Mouse (Mus musculus) limb, embryonic 13.5 days (tissue): ENCODE results near the gene B830017H08Rik. TPM values are rescaled to one million over a fixed set of nuclear protein-coding genes. Genes with fewer than 3 reads are reported as not detected.

Source experiments
- ATAC-seq: fragments of 200-750 bp; cut with Nextera tagmentation; 2 replicates; pipeline ENCODE4 v1.8.0; 2017; ENCODE audit warnings: low read depth, moderate number of reproducible peaks, moderate TSS enrichment; ENCODE audit not compliant: low FRiP score
- H3K27ac ChIP-seq: fragments of 300-500 bp; sonication (generic); 2 replicates; pipeline ENCODE4 v1.5.1; 2015; ENCODE audit warnings: inconsistent platforms, mild to moderate bottlenecking, moderate library complexity
- H3K27me3 ChIP-seq: fragments of 300-500 bp; sonication (generic); 2 replicates; pipeline ENCODE4 v1.6.1; 2015; ENCODE audit warnings: mild to moderate bottlenecking, inconsistent platforms
- H3K36me3 ChIP-seq: fragments of 300-500 bp; sonication (generic); 2 replicates; pipeline ENCODE4 v1.6.1; 2015; ENCODE audit warnings: inconsistent platforms, mild to moderate bottlenecking, moderate library complexity
- H3K4me1 ChIP-seq: fragments of 300-500 bp; sonication (generic); 2 replicates; pipeline ENCODE4 v1.6.1; 2015; ENCODE audit warnings: inconsistent platforms
- H3K4me2 ChIP-seq: fragments of 300-500 bp; sonication (generic); replicated peaks from 2 replicates; pipeline ENCODE4 v1.6.1; 2015; ENCODE audit warnings: inconsistent platforms, mild to moderate bottlenecking, moderate library complexity
- H3K4me3 ChIP-seq: fragments of 300-500 bp; sonication (generic); 2 replicates; pipeline ENCODE4 v1.5.1; 2015; ENCODE audit warnings: moderate library complexity, mild to moderate bottlenecking, inconsistent platforms
- H3K9ac ChIP-seq: fragments of 300-500 bp; sonication (generic); 2 replicates; pipeline ENCODE4 v1.6.1; 2015; ENCODE audit warnings: mild to moderate bottlenecking, inconsistent platforms
- H3K9me3 ChIP-seq: fragments of 300-500 bp; sonication (generic); 2 replicates; pipeline ENCODE4 v1.6.1; 2016; ENCODE audit warnings: inconsistent platforms
- WGBS: fragments of 180-500 bp; shearing (Covaris S2); methylation state at CpG from one replicate; pipeline ENCODE4 v1.1.7; 2015; 5-methylcytosine and 5-hydroxymethylcytosine counted together
- polyA plus RNA-seq: library from polyadenylated mRNA; unstranded; fragments of >200 nt; fragmentation: Nextera tagmentation; extraction: Ambion mirVana; gene quantifications from 2 replicates; pipeline ENCODE4 v1.2.1, GENCODE M21; 2015

B830017H08Rik gene
- polyA plus RNA-seq, 1 experiment from 2014 or later = 0.09 TPM

DNA sequence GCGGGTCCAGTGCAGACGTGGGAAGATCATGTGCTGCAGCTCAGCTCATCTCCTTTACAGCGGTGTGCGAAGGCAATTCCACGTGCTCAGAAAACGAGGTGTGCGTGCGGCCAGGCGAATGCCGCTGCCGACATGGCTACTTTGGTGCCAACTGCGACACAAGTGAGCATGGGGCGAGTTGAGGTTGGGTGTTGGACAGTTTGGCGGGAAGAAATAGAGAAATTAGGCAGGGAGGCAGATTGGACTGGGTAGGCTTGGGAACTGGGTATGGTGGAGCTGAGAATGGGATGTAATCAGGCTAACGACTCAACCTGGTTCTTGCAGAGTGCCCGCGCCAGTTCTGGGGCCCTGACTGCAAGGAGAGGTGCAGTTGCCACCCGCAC, 30.5 kb upstream of the B830017H08Rik start:
- H3K36me3 ChIP-seq = peaks cover 42% of the 10 kb centered on the region
- H3K4me2 ChIP-seq = peak overlapping the region; percentile 63
- H3K27me3 ChIP-seq = peaks cover 51% of the 10 kb centered on the region
- peaks cover 88% of the 10 kb centered on the region for H3K4me1 ChIP-seq
- no peak overlapping the region for H3K27ac ChIP-seq
- WGBS = 12% methylated on average over 18 of the region's 18 CpGs
- no peaks in the 10 kb centered on the region for H3K9me3 ChIP-seq
- H3K9ac ChIP-seq = peak overlapping the region; percentile 67
- peak overlapping the region; percentile 37 for H3K4me3 ChIP-seq
- no peak for ATAC-seq

DNA sequence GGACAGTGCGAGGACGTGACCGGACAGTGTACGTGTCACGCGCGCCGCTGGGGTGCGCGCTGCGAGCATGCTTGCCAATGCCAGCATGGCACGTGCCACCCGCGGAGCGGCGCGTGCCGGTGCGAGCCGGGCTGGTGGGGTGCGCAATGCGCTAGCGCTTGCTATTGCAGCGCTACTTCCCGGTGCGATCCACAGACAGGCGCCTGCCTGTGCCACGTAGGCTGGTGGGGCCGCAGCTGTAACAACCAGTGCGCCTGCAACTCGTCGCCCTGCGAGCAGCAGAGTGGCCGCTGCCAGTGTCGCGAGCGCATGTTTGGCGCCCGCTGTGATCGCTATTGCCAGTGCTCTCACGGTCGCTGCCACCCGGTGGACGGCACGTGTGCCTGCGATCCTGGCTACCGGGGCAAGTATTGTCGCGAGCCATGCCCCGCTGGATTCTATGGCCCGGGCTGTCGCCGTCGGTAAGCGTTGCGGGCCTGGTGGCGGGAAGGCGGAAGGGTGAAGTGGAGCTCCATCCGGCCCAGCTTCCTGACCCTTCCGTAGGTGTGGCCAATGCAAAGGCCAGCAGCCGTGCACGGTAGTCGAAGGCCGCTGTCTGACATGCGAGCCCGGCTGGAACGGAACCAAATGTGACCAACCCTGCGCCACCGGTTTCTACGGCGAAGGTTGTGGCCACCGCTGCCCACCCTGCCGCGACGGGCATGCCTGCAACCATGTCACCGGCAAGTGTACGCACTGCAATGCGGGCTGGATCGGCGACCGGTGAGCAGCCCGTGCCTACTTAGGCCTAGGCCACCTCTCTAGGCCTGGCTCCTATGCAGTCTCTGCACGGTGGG, 29.9 kb upstream of the B830017H08Rik start:
- H3K27me3 ChIP-seq = peaks cover 51% of the 10 kb centered on the region
- peak overlapping the region; percentile 37 for H3K4me3 ChIP-seq
- H3K4me1 ChIP-seq = peaks cover 94% of the 10 kb centered on the region
- H3K9ac ChIP-seq = peak overlapping the region; percentile 67
- no peak overlapping the region for H3K27ac ChIP-seq
- H3K4me2 ChIP-seq = peak overlapping the region; percentile 63
- 6% methylated on average over 83 of the region's 83 CpGs for WGBS
- H3K36me3 ChIP-seq = peaks cover 48% of the 10 kb centered on the region
- no peaks in the 10 kb centered on the region for H3K9me3 ChIP-seq
- no peak for ATAC-seq

DNA sequence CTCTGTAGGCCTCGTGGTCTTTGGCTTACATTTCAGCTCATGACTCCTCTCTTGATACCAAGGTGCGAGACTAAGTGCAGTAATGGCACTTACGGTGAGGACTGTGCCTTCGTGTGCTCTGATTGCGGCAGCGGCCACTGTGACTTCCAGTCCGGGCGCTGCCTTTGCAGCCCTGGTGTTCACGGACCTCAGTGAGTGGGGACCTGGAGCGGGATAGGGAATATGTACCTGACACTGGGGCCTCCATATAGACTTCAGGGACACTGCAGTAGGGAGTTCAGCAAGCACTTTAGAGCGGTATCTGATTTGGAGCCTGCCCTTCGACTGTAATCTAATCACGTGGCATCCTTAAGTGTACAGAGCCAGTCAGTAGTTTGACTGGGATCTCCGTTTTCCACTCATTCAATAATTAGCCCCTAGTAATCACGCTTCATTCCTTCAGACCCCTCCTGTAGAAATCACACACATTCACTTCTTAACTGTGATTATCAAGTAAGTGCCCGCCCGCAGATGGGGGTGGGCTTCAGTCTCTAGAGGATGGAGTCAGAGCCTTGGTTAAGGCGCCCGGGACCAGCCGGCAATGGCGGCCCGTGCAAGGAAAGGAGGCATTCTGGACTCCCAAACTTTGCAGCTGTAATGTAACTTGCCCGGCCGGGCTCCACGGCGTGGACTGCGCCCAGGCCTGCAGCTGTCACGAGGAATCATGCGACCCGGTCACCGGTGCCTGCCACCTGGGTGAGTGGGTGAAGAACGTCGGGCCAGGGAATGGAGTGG, 29.1 kb upstream of the B830017H08Rik start:
- peak overlapping the region; percentile 63 for H3K4me2 ChIP-seq
- peaks cover 51% of the 10 kb centered on the region for H3K27me3 ChIP-seq

DNA sequence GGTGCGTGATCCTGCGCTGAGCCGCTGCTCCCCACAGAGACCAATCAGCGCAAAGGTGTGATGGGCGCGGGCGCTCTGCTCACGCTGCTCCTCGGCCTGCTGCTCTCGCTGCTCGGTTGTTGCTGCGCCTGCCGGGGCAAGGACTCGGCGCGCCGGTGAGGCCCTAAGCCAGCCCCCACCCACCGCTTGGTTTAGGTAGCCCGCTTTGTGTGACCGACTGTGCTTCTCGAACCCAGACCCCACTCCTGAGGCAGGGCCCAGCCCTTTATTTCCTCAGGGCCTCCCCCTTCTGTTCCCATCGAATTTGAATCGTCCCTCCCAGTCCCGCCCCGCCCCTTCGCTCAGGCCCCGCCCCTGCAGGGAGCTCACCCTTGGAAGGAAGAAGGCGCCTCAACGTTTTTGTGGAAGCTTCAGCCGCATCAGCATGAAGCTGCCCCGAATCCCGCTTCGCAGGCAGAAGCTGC, 28.4 kb upstream of the B830017H08Rik start:
- Histone ChIP-seq H3K27me3 (peaks cover 47% of the 10 kb centered on the region), H3K27ac (no peak overlapping the region; the same call in 1 of the 2 replicates), H3K4me2 (peak overlapping the region; percentile 63), H3K9ac (peak overlapping the region; percentile 67; the same call in 1 of the 2 replicates), H3K4me3 (peak overlapping the region; percentile 32), H3K9me3 (no peaks in the 10 kb centered on the region), H3K4me1 (peaks cover 98% of the 10 kb centered on the region), H3K36me3 (peaks cover 57% of the 10 kb centered on the region)
- ATAC-seq = peak; percentile 43
- 6% methylated on average over 33 of the region's 33 CpGs for WGBS

More for the DNA sequence above, 29.1 kb upstream of the B830017H08Rik start:
- no peak overlapping the region; the same call in 1 of the 2 replicates for H3K27ac ChIP-seq
- peak overlapping the region; percentile 37 for H3K4me3 ChIP-seq
- H3K36me3 ChIP-seq = peaks cover 54% of the 10 kb centered on the region
- H3K9me3 ChIP-seq = no peaks in the 10 kb centered on the region
- no peak for ATAC-seq
- 21% methylated on average over 33 of the region's 33 CpGs for WGBS
- peaks cover 98% of the 10 kb centered on the region for H3K4me1 ChIP-seq
- H3K9ac ChIP-seq = peak overlapping the region; percentile 67

DNA sequence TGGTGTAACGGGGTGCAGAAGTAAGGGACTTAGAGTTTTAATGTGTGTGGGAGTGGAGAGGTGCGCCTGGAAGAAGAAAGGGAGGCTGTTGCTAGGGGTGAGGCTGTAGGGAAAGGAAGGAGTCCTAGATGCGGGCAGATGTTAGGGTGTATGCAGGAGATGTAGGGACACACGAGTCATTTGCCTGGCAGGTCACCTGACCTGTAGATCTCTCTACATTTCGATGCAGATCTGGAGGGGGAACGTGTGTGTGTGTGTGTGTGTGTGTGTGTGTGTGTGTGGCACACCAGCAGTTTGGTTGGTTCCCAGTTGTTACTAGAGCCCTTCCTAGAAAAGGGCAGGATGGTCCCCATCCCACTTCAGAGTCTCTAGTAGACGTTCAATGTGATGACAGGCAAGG, 27.9 kb upstream of the B830017H08Rik start:
- ATAC-seq = no peak
- H3K36me3 ChIP-seq = peaks cover 57% of the 10 kb centered on the region
- peak overlapping the region; percentile 67; the same call in 1 of the 2 replicates for H3K9ac ChIP-seq
- H3K27me3 ChIP-seq = peaks cover 45% of the 10 kb centered on the region
- H3K4me1 ChIP-seq = peaks cover 98% of the 10 kb centered on the region
- H3K27ac ChIP-seq = no peak overlapping the region
- H3K9me3 ChIP-seq = no peaks in the 10 kb centered on the region
- H3K4me2 ChIP-seq = peak overlapping the region; percentile 63
- WGBS = 37% methylated on average over 7 of the region's 7 CpGs
- H3K4me3 ChIP-seq = peak overlapping the region; percentile 32

DNA sequence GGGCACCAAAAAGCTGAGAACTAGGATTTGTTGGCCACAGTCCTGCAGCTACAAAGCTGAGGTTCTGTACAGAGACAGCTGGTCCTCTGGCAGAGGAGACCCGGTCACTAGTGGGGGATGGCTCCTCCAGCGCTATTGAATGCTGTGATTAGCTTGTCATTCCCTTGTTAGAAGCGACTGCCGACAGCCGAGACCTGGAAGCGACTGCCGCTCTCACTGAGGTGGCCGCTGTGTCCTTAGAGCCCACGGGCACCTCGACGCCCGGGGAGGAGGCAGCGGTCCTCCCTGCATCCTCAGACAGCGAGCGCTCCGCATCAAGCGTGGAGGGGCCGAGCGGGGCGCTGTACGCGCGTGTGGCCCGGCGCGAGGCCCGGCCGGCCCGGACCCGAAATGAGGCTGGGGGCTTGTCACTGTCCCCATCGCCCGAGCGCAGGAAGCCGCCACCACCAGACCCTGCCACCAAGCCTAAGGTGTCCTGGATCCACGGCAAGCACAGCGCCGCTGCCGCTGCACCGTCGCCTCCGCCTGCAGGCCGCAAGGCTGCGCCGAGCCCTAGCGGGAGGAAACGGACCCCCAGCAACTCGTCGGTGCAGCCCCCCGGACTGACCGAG, 26.2 kb upstream of the B830017H08Rik start:
- H3K4me2 ChIP-seq = peak overlapping the region; percentile 73
- no peak for ATAC-seq
- H3K27ac ChIP-seq = peak overlapping the region; percentile 87
- H3K36me3 ChIP-seq = peaks cover 57% of the 10 kb centered on the region
- peak overlapping the region; percentile 41 for H3K4me3 ChIP-seq
- H3K9ac ChIP-seq = peak overlapping the region; percentile 76
- peaks cover 98% of the 10 kb centered on the region for H3K4me1 ChIP-seq
- peaks cover 40% of the 10 kb centered on the region for H3K27me3 ChIP-seq
- WGBS = 6% methylated on average over 50 of the region's 50 CpGs
- H3K9me3 ChIP-seq = no peaks in the 10 kb centered on the region

DNA sequence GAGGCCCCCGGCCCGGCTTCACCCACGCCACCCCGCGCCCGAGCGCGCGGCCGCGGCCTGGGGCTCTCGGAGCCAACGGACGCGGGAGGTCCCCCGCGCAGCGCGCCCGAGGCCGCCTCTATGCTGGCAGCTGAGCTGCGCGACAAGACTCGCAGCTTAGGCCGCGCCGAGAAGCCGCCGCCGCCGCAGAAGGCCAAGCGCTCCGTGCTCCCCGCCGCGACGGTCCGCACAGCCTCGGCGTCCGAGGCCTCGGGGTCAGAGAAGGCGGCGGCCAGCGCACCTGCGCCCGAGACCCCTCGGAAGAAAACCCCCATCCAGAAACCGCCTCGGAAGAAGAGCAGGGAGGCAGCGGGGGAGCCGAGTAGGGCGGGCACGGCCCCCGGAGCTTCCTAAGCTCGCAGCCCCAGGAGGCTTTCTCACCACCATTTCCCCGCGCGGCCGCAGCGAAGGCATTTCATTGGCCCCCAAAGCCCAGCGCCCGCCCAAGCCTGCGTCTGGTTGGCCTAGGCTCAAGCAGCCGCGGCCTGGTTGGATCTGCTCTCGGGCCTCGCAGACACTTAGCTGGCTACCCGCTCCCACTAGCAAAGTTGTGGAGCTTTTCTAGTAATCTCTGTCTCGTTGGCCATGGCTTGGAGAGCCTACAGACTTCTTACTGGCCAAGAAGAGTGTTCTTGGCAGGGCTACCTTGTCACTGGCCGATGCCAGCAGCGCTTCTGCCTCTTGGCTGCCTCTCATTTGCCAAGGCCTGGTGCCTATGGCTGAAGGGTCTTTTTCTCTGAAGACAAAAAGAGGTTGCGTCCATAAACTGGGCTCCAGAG, 25.5 kb upstream of the B830017H08Rik start:
- Histone ChIP-seq H3K36me3 (peaks cover 57% of the 10 kb centered on the region), H3K27ac (peak overlapping the region; percentile 87), H3K27me3 (peaks cover 32% of the 10 kb centered on the region), H3K9ac (peak overlapping the region; percentile 76), H3K4me3 (peak overlapping the region; percentile 41), H3K9me3 (no peaks in the 10 kb centered on the region), H3K4me2 (peak overlapping the region; percentile 73), H3K4me1 (peaks cover 96% of the 10 kb centered on the region)
- 2% methylated on average over 72 of the region's 73 CpGs for WGBS
- peak; percentile 41 for ATAC-seq

DNA sequence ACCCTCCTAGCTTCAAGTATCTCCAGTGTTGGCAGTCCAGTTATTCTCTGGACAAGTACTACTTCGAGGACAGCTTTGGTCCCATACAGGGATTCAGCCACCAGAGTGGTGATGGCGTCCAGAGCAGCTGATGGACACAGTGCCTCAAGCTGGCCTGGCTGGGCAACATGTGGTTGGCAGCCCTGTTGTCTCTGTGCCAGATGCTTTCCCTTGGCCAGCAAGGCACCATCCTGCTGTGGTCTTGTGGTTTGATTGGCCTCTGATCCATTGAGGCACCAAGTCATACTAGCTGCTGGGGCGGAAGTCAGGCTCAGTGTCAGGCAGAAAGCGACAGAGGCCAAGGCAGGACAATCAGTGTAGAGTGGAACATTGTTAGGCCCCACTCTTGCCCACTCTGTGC, 23.8 kb upstream of the B830017H08Rik start:
- ATAC-seq = no peak
- 73% methylated on average over 4 of the region's 4 CpGs for WGBS
- H3K27me3 ChIP-seq = peaks cover 15% of the 10 kb centered on the region
- no peaks in the 10 kb centered on the region for H3K9me3 ChIP-seq
- H3K36me3 ChIP-seq = peaks cover 42% of the 10 kb centered on the region
- H3K9ac ChIP-seq = peak overlapping the region; percentile 19; the same call in 1 of the 2 replicates
- H3K4me3 ChIP-seq = no peak overlapping the region
- peaks cover 87% of the 10 kb centered on the region for H3K4me1 ChIP-seq
- peak overlapping the region; percentile 33; the same call in 1 of the 2 replicates for H3K4me2 ChIP-seq
- peak overlapping the region; percentile 98 for H3K27ac ChIP-seq

DNA sequence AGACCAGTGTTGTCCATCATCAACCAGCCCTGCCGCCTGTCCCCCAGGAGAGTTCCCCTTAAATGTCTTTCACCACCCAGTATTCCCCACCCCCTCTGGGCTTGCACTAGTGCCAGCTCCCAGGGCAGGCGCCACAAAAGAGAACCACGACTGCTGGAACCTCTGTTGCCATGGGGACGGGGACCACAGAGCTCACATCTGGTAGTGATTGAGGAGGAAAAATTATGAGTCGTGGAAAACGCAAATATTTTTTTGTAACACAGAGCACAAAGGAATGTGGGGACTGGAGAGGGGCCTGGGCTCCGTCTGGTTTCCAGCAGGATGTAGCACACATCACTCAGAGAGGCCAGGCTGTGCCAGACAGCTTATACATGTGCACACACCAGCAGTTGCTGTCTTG, 23.2 kb upstream of the B830017H08Rik start:
- peak; percentile 90 for ATAC-seq
- H3K4me2 ChIP-seq = peak overlapping the region; percentile 33
- peaks cover 81% of the 10 kb centered on the region for H3K4me1 ChIP-seq
- H3K27ac ChIP-seq = peak overlapping the region; percentile 98
- peaks cover 12% of the 10 kb centered on the region for H3K27me3 ChIP-seq
- H3K4me3 ChIP-seq = no peak overlapping the region
- H3K36me3 ChIP-seq = peaks cover 37% of the 10 kb centered on the region
- H3K9ac ChIP-seq = peak overlapping the region; percentile 31
- no peaks in the 10 kb centered on the region for H3K9me3 ChIP-seq
- WGBS = 1% methylated on average over 7 of the region's 7 CpGs

DNA sequence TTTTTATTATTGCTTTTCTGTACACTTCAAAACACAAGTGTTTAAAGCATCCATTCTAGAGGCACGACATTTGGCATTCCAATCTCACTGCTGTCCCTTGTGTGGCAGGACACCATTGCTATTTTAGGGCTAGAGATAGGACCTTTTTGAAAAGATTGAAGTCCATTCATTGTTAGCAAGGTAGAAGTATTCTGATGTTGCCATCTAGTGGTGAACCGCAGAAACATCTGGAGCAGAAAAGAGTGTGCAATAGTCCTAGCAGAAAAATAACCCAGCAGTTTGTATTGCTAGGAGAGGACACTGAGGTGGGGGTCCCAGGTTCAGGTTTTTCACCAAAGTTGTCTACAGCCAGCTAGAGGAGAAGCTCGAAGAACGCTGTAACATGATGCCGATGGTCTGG, 20.8 kb upstream of the B830017H08Rik start:
- Histone ChIP-seq H3K4me3 (no peak overlapping the region), H3K4me2 (no peak overlapping the region), H3K9ac (no peak overlapping the region), H3K27ac (no peak overlapping the region), H3K27me3 (0 out of 2 replicates have a peak, but pooled peaks cover under 1% of the 10 kb centered on the region), H3K4me1 (peaks cover 70% of the 10 kb centered on the region), H3K9me3 (no peaks in the 10 kb centered on the region), H3K36me3 (peaks cover 18% of the 10 kb centered on the region)
- WGBS = 3% methylated on average over 5 of the region's 5 CpGs
- no peak for ATAC-seq

DNA sequence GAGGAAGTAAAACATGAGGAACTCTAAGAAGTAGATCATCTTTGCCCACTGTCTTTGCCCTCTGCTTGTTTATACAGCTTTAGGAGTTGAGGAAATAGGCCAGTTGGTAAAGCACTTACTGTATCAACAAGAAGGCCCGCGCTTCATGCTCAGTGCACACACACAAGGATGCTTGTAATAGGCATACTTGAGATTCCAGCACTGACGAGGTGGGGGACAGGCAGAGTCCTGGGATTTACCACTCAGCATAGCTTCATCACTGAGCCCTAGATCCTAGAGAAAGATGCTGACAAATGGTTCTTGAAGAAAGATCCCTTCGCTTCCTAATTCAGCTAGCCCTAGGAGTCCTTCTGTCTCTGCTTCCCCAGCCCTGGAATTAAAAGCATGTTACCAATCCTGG, 19.7 kb upstream of the B830017H08Rik start:
- H3K4me2 ChIP-seq = no peak overlapping the region
- H3K4me3 ChIP-seq = no peak overlapping the region
- no peak for ATAC-seq
- peaks cover 59% of the 10 kb centered on the region for H3K4me1 ChIP-seq
- no peak overlapping the region for H3K9ac ChIP-seq
- H3K27ac ChIP-seq = no peak overlapping the region; the same call in 1 of the 2 replicates
- 0 out of 2 replicates have a peak, but pooled peaks cover 3% of the 10 kb centered on the region for H3K27me3 ChIP-seq
- 49% methylated on average over 4 of the region's 4 CpGs for WGBS
- H3K36me3 ChIP-seq = peaks cover 7% of the 10 kb centered on the region
- H3K9me3 ChIP-seq = no peaks in the 10 kb centered on the region
